8 mouse cellular contexts compared by ENCODE assay signal in genomic region chr3:116661870-116662414, GRCm38 (mm10). TPM values are rescaled to one million over a fixed set of nuclear protein-coding genes. Genes with fewer than 3 reads are reported as not detected.
A peak's percentile ranks its signal among the peaks of the same experiment; 100 is the strongest.
DNase-seq lines count a peak whose midpoint lies in the region; ATAC-seq and TF ChIP-seq lines count a peak whose summit lies in the region.

No protein-coding gene starts in this region.

- H3K9me3 ChIP-seq in lung, postnatal 0 days (ENCODE audit: low read length): no peaks in the 10 kb centered on the region
- no peaks in the 10 kb centered on the region for H3K9me3 ChIP-seq in forebrain, embryonic 16.5 days (ENCODE audit: control insufficient read depth, low read length)
- H3K9me3 ChIP-seq in midbrain, embryonic 14.5 days (ENCODE audit: control insufficient read depth, low read length): no peaks in the 10 kb centered on the region

- WGBS in cerebellum, adult 2 months: under 1% methylated on average over 64 of the region's 68 CpGs
- under 1% methylated on average over 37 of the region's 68 CpGs for WGBS in lung, postnatal 0 days
- under 1% methylated on average over 59 of the region's 68 CpGs for WGBS in forebrain, embryonic 16.5 days
- WGBS in midbrain, embryonic 14.5 days: under 1% methylated on average over 65 of the region's 68 CpGs

- TF ChIP-seq POLR2A in cerebellum, adult 2 months (IDR thresholded peaks at IDR 0.05; ENCODE audit: borderline replicate concordance, insufficient read depth, low read length): no peak

- H3K9ac ChIP-seq in lung, postnatal 0 days (replicated peaks; ENCODE audit: low read depth): peak overlapping the region; percentile 82
- H3K9ac ChIP-seq in forebrain, embryonic 16.5 days (replicated peaks; ENCODE audit: low read depth, low read length): peak overlapping the region; percentile 85
- H3K9ac ChIP-seq in midbrain, embryonic 14.5 days (replicated peaks; ENCODE audit: low read length): peak overlapping the region; percentile 97

- DNase-seq in cerebellum, adult 2 months: no peak
- no peak for DNase-seq in cerebellum, adult 11-12 months
- peak; percentile 79 for DNase-seq in lung, postnatal 0 days (ENCODE audit: low spot score)
- no peak for DNase-seq in lung, postnatal 36 days
- DNase-seq in left cerebral cortex, adult 18-20 months (ENCODE audit: low spot score in 2 of 2): peak; percentile 25 to 63
- peak; percentile 74 for DNase-seq in midbrain, embryonic 14.5 days
- DNase-seq in urinary bladder, adult 2 months (ENCODE audit: low spot score): no peak

- peak overlapping the region; percentile 64 for H3K4me3 ChIP-seq in cerebellum, adult 2 months (replicated peaks; ENCODE audit: insufficient read depth, low read depth, low read length)
- peak overlapping the region; percentile 88 for H3K4me3 ChIP-seq in lung, postnatal 0 days (ENCODE audit: low read depth, low read length)
- H3K4me3 ChIP-seq in forebrain, embryonic 16.5 days (replicated peaks; ENCODE audit: low read length): peak overlapping the region; percentile 77
- H3K4me3 ChIP-seq in midbrain, embryonic 14.5 days (replicated peaks; ENCODE audit: low read depth, low read length): peak overlapping the region; percentile 90

- H3K4me1 ChIP-seq in cerebellum, adult 2 months (ENCODE audit: control insufficient read depth, insufficient read depth, low read length): peaks cover 11% of the 10 kb centered on the region
- H3K4me1 ChIP-seq in lung, postnatal 0 days (ENCODE audit: insufficient read depth, low read depth, low read length): peaks cover 7% of the 10 kb centered on the region; the same call in 1 of the 2 replicates
- H3K4me1 ChIP-seq in forebrain, embryonic 16.5 days (replicated peaks; ENCODE audit: control insufficient read depth, insufficient read depth, low read length): peaks cover 21% of the 10 kb centered on the region
- peaks cover 26% of the 10 kb centered on the region for H3K4me1 ChIP-seq in midbrain, embryonic 14.5 days (ENCODE audit: control insufficient read depth, insufficient read depth, low read length)

- no peak for TF ChIP-seq EP300 in lung, postnatal 0 days (IDR thresholded peaks at IDR 0.05)

- H3K27me3 ChIP-seq in cerebellum, adult 2 months (ENCODE audit: control insufficient read depth, insufficient read depth, low read length): no peaks in the 10 kb centered on the region
- H3K27me3 ChIP-seq in lung, postnatal 0 days (replicated peaks; ENCODE audit: insufficient read depth, low read length): no peaks in the 10 kb centered on the region
- H3K27me3 ChIP-seq in forebrain, embryonic 16.5 days (replicated peaks; ENCODE audit: control insufficient read depth, insufficient read depth, low read length): no peaks in the 10 kb centered on the region
- H3K27me3 ChIP-seq in midbrain, embryonic 14.5 days (ENCODE audit: control insufficient read depth, insufficient read depth, low read length): no peaks in the 10 kb centered on the region

- H3K36me3 ChIP-seq in lung, postnatal 0 days (ENCODE audit: insufficient read depth, low read length): no peaks in the 10 kb centered on the region
- H3K36me3 ChIP-seq in forebrain, embryonic 16.5 days (ENCODE audit: control insufficient read depth, insufficient read depth): no peaks in the 10 kb centered on the region
- no peaks in the 10 kb centered on the region for H3K36me3 ChIP-seq in midbrain, embryonic 14.5 days (ENCODE audit: control insufficient read depth, insufficient read depth, low read length)

- H3K27ac ChIP-seq in cerebellum, adult 2 months (ENCODE audit: insufficient read depth, low read length): peak overlapping the region; percentile 25
- peak overlapping the region; percentile 95 for H3K27ac ChIP-seq in lung, postnatal 0 days (ENCODE audit: low read length)
- peak overlapping the region; percentile 89 for H3K27ac ChIP-seq in forebrain, embryonic 16.5 days (ENCODE audit: low read length)
- H3K27ac ChIP-seq in midbrain, embryonic 14.5 days (replicated peaks; ENCODE audit: low read depth, low read length): peak overlapping the region; percentile 94

- TF ChIP-seq CTCF in cerebellum, adult 2 months (IDR thresholded peaks at IDR 0.05; ENCODE audit: borderline replicate concordance, insufficient read depth, low read depth, low read length): no peak
- TF ChIP-seq CTCF in lung, postnatal 0 days (IDR thresholded peaks at IDR 0.05): no peak

- peak overlapping the region; percentile 68 for H3K4me2 ChIP-seq in lung, postnatal 0 days (replicated peaks; ENCODE audit: low read depth, low read length)
- H3K4me2 ChIP-seq in forebrain, embryonic 16.5 days (ENCODE audit: low read length): peak overlapping the region; percentile 56
- peak overlapping the region; percentile 84 for H3K4me2 ChIP-seq in midbrain, embryonic 14.5 days (ENCODE audit: low read length)

- peak; percentile 88 for ATAC-seq in lung, postnatal 0 days
- ATAC-seq in forebrain, embryonic 16.5 days: peak; percentile 87
- ATAC-seq in midbrain, embryonic 14.5 days (ENCODE audit: low FRiP score, low TSS enrichment): peak; percentile 85

RNA-seq across cellular contexts. Expression of gene Mfsd14a, which starts 0.5 kb away (rescaled TPM):
- 45.2 and 47.2 TPM in 2 replicates for polyA plus RNA-seq in cerebellum, adult 2 months (2012; rRNA removed)
- 70.4 and 73.4 TPM in 2 replicates for polyA plus RNA-seq in lung, postnatal 0 days (2015; fragmentation: Nextera tagmentation; extraction: Ambion mirVana)
- 77.2 and 81.1 TPM in 2 replicates for polyA plus RNA-seq in forebrain, embryonic 16.5 days (2015; fragmentation: Nextera tagmentation; extraction: Ambion mirVana)
- 10 to 100 TPM; 52.7 to 57.1 TPM for total RNA-seq in left cerebral cortex, adult 18-20 months (2021)
- polyA plus RNA-seq in midbrain, embryonic 14.5 days (2014; fragmentation: Nextera tagmentation; extraction: Ambion mirVana): 61.4 and 75.5 TPM in 2 replicates
- polyA plus RNA-seq in urinary bladder, adult 2 months (2012; rRNA removed): 40.3 and 49.0 TPM in 2 replicates

RNA-seq across cellular contexts. Expression of gene Gm43191, which starts 19.1 kb away (rescaled TPM):
- not detected in 2 replicates for polyA plus RNA-seq in cerebellum, adult 2 months (2012; rRNA removed)
- not detected in 2 replicates for polyA plus RNA-seq in lung, postnatal 0 days (2015; fragmentation: Nextera tagmentation; extraction: Ambion mirVana)
- not detected in 2 replicates for polyA plus RNA-seq in forebrain, embryonic 16.5 days (2015; fragmentation: Nextera tagmentation; extraction: Ambion mirVana)
- 1 to 10 TPM; 2.1 to 3.4 TPM for total RNA-seq in left cerebral cortex, adult 18-20 months (2021)
- polyA plus RNA-seq in midbrain, embryonic 14.5 days (2014; fragmentation: Nextera tagmentation; extraction: Ambion mirVana): not detected in 2 replicates
- polyA plus RNA-seq in urinary bladder, adult 2 months (2012; rRNA removed): not detected in 2 replicates

RNA-seq across cellular contexts. Expression of gene Trmt13, which starts 47.6 kb away (rescaled TPM):
- 20.6 and 22.9 TPM in 2 replicates for polyA plus RNA-seq in cerebellum, adult 2 months (2012; rRNA removed)
- 15.0 and 17.0 TPM in 2 replicates for polyA plus RNA-seq in lung, postnatal 0 days (2015; fragmentation: Nextera tagmentation; extraction: Ambion mirVana)
- 28.4 and 35.2 TPM in 2 replicates for polyA plus RNA-seq in forebrain, embryonic 16.5 days (2015; fragmentation: Nextera tagmentation; extraction: Ambion mirVana)
- 10 to 100 TPM; 15.3 to 15.9 TPM for total RNA-seq in left cerebral cortex, adult 18-20 months (2021)
- polyA plus RNA-seq in midbrain, embryonic 14.5 days (2014; fragmentation: Nextera tagmentation; extraction: Ambion mirVana): 22.9 and 26.1 TPM in 2 replicates
- polyA plus RNA-seq in urinary bladder, adult 2 months (2012; rRNA removed): 23.2 and 23.3 TPM in 2 replicates

RNA-seq across cellular contexts. Expression of gene Slc35a3, which starts 50.7 kb away (rescaled TPM):
- 14.4 and 16.2 TPM in 2 replicates for polyA plus RNA-seq in cerebellum, adult 2 months (2012; rRNA removed)
- 10.0 TPM in 2 replicates for polyA plus RNA-seq in lung, postnatal 0 days (2015; fragmentation: Nextera tagmentation; extraction: Ambion mirVana)
- 8.1 and 8.3 TPM in 2 replicates for polyA plus RNA-seq in forebrain, embryonic 16.5 days (2015; fragmentation: Nextera tagmentation; extraction: Ambion mirVana)
- total RNA-seq in left cerebral cortex, adult 18-20 months (2021): 10 to 100 TPM; 15.4 to 16.2 TPM
- polyA plus RNA-seq in midbrain, embryonic 14.5 days (2014; fragmentation: Nextera tagmentation; extraction: Ambion mirVana): 7.9 and 8.3 TPM in 2 replicates
- 14.3 and 17.1 TPM in 2 replicates for polyA plus RNA-seq in urinary bladder, adult 2 months (2012; rRNA removed)

Comparison
In these comparisons a context has a peak if more than half of its experiments do, and no peak if none do; other contexts are left out.
1. DNase-seq: peak in lung, postnatal 0 days (single experiment), left cerebral cortex, adult 18-20 months (2 of 2) and midbrain, embryonic 14.5 days (single experiment); none in cerebellum, adult 2 months (0 of 2), cerebellum, adult 11-12 months (single experiment), lung, postnatal 36 days (single experiment) and urinary bladder, adult 2 months (single experiment).
2. H3K27ac ChIP-seq: peak in every context shown above with its lines; median percentile 95 in lung, postnatal 0 days; 94 in midbrain, embryonic 14.5 days; 89 in forebrain, embryonic 16.5 days; 25 in cerebellum, adult 2 months.
3. Peak in every context shown above with its lines, with median percentiles within 50 percentile points of each other: H3K4me3 ChIP-seq, ATAC-seq, H3K4me2 ChIP-seq and H3K9ac ChIP-seq.